Mouse (Mus musculus): ENCODE measurements around the gene Fut11. TPM values are rescaled to one million over a fixed set of nuclear protein-coding genes. Genes with fewer than 3 reads are reported as not detected.

Gene Fut11
- total and polyA plus RNA-seq, 3 experiments: 15.5 to 51.2 (median 18.0) TPM

DNA sequence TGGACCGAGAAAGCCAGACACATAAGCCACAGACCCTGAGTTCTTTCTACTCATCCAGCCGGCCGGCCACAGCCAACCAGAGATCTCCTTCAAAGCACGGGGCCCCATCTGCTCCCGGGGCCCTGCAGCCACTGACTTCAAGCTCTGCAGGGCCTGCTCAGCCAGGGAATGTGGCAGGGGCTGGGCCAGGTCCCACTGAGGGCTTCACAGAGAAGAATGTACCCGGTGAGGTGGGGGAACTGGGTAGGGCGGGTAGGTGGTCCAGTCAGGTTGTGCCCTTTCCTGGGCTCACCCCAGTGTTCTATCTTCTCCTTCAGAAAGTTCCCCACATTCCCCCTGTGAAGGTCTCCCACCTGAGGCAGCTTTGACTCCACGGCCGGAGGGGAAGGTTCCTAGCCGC is 23.7 kb downstream of the Fut11 start:
- DNase-seq: no peak

DNA sequence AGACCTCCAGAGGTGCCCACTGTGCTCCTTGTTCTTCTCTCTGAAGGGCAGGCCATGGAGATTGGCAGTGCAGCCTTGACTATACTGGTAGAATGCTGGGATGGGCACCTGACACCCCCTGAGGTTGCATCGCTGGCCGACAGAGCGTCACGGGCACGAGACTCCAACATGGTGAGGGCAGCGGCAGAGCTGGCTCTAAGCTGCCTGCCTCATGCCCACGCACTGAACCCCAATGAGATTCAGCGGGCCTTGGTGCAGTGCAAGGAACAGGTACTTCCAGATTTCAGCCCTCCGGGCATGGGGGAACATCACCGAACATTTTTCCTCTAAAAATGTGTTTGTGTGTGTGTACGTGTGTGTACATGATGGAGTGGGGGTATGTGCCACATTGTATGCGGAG is 25.0 kb downstream of the Fut11 start:
- no peak for DNase-seq

DNA sequence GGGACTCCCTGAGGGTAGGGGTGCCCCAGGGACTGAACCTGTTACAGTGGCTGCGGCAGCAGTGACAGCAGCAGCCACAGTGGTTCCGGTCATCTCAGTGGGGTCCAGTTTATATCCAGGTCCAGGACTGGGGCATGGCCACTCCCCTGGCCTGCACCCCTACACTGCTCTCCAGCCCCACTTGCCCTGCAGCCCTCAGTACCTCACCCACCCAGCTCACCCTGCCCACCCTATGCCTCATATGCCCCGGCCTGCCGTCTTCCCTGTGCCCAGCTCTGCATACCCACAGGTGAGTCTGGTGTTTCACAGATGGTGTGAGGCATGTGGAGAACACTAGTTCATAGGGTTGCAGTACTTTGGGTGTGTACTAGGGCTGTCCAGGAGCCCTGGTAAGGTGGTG is 26.6 kb downstream of the Fut11 start:
- no peak for DNase-seq

DNA sequence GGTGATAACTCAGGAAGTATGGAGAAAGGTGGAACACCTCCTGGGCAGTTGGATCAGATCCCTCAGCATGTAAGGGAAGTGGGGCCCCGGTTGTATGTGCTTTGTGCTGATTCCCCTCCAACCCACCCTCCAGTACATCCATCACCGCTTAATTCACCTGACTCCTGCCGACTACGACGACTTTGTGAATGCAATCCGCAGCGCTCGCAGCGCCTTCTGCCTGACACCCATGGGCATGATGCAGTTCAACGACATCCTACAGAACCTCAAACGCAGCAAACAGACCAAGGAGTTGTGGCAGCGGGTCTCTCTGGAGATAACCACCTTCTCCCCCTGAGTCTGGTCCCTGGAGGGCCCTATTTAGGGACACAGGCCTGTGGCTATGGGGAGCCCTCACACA is 28.2 kb downstream of the Fut11 start:
- no peak for DNase-seq

DNA sequence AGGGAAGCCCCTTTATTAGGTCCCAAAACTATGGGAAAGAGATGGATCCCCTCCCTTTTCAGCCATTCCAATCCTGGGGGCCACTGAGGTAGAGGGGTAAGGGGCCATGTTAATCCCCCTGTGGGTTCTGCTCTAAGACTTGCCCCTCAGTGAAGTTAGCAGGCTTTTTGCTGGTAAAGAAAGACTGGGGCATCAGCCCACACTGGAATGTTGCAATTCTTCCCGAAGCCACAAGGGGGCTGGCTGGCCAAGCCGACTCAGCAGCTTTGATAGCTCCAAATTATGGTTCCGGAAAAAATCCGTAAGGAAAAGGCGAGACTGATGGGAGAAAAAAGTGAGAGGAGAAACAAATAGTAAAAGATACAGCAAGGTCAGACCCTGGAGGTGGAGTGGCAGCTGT is 29.3 kb downstream of the Fut11 start:
- peak; percentile 74 for DNase-seq

DNA sequence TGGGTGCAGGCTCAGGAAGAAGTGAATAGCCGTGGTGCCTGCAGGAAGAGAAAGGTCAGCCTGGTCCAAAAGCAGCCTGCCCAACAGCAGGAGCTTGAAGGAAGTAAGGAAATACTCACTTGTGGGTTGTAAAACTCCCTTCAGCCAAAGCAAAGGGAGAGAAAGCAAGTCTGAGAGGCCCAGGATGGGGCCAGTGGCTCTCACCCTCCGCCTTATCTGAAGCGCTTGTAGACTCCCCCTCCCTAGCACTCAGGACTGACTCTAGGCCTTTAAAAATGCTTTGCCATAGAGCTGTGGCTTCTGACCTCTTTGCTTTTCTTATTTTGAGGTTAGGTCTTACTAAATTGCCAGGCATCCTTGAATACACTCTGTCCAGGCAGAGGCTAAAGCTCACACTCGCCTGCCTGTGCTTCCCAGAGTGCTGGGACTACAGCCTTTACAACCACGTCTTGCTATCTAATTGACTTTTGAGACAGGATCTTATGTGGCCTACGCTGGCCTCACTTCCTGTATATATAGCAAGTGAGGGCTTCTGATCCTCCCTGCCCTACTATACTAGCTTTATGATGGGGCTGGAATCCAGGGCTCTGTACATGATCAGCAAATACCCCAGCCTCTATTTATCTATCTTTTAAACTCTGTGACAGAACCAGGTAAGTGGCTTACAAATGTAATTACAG is 31.0 kb downstream of the Fut11 start:
- no peak for DNase-seq

DNA sequence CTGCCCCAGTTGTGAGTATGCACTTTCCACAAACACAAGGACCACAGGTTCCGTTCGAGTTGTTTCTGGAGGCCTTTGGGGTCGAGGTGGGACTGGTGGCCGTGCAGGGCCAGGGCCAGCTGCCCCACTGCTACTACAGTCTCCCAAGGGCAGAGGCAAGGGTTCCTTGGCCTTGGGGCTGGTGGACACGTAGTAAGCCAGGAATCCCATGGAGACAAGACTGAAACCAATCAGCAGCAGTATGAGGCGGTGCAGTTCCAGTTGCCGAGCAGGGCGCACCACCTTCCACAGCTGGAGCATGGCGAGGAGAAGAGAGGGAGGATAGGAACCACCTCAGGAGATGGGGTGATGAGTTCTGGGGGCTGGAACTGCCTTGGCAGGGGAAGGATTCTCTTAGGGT is 35.1 kb downstream of the Fut11 start:
- DNase-seq: no peak

DNA sequence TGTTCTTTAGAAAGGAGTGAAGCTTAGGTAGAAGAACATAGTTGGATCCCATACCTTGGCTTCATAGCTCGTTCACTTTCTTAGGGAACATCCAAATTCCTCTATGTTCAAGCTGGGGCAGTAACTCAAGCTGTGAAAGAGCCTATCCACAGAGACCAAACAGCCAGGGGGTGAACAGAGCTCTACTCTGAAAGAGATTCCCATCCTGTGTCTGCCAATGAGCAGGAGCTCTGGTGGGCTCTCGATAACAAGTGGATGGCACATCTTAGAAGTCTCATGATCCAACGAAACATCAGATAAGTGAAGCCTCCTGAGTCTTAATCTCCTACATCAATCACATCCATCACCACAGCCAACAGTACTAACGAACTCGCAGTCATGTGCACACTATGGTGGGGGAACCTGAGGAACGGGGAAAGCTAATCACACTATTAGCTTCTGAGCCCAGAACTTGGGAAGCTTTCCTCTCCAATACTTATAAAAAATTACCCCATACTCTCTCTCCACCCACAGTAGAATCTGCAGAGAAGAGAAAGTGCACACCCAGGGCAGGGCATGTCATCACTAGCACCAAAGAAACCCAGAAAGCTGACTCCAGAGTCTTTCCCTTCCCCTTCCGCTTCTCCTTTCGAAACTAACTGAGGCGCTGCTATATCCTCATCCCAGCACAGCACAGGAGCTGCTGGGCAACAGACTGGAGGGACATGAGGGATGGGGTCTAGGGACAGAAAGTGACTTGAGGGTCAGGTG is 36.3 kb downstream of the Fut11 start:
- DNase-seq: no peak

DNA sequence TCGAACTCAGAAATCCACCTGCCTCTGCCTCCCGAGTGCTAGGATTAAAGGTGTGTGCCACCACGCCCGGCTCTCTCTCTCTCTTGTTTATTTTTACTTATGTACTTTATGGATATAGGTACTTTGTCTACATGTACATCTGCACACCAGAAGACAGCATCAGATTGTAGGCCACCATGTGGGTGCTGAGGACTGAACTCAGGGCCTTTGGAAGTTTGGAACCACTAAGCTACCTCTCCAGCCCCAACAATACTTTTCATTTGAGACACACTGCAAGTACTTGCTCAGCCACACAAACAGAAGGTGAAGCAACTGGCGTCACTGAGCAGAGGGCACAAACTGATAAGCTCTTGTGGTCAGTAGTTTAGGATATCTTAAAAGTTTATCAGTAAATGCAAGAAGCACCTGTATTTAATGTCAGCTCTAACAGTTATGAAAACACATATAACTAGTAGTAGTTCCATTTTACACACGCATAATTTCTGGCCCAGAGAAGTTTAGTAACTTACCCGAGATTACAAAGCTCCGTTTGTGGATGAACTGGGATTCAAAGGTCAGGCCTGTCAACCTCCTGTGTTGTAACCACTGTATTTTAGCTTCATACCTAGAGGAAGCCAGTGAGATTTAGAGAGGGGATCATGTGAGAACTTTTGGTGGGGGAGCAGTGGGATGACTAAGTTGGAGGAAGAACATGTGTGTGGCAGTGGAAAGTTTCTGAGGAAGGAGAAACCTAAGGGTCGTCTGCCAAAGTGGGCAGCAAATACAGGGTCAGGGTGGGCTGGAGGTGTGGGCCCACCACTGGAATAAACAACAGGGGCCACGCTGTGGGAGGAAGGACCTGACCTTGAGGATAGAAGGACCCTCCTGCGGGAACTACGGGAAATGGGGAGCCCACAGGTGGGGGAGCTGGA is 38.5 kb downstream of the Fut11 start:
- peak; percentile 45 for DNase-seq

DNA sequence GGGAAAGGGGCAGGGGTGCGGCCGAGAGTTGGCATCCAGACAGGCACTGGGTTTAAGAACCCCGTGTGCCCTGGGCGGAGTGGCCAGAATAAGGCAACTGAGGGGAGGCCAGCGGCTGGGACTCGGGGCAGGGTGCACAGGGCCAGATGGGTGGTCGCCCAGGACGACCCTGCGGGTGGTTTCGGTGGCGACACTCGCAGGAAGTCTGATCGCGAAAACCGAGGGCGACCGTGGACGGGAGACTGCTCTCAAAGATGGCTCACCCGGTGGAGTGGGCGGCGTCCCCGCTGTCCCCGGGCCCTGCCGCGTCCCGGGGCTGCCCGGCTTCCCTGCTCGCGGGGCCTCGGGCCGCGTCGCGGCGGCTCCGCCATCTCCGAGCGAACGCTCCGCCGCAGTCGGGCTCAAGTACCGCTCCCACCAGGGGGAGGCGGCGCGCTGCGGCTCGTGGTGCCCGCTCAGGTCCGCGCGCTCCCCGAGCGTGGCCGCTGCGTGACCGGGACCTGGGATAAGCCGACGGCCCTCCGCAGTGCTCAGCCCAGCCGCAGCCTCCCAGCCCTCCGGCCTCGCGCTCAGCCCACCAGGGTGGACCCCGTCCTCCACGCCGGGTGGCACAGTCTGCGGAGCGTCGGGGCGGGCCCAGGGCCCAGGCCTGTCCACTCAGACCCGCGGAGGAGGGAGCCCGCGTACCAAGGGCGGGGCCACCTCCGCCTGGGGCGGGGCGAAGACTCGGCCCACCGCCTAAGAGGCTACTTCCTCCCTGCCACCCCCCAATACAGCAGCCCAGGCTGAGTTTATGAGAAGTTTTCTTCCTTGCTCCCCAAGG is 39.4 kb downstream of the Fut11 start, which contains the start of gene Ndst2:
Gene Ndst2, minus strand, starts transcription at position 611 of the 823 bp plus-strand sequence.
- DNase-seq: peak; percentile 94

DNA sequence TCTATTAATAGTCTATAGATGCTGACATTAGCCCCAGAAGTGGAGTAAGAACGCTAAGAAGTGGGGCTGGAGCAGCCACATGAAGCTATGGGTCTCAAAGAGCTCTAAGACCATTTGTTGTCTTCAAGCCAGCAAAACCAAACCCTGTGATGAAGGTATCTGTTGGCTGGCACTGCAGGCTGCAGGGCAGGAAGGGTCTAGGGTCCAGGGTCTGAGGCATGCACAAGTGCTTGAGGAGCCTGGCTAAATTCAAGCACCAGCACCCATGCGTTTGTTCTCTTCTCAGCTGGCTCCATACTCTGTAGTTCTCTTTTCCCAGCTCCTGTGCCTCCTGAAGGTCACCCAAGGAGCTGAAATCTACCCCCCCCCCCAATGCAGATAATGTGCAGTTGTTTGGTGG is 40.3 kb downstream of the Fut11 start:
- DNase-seq: no peak

DNA sequence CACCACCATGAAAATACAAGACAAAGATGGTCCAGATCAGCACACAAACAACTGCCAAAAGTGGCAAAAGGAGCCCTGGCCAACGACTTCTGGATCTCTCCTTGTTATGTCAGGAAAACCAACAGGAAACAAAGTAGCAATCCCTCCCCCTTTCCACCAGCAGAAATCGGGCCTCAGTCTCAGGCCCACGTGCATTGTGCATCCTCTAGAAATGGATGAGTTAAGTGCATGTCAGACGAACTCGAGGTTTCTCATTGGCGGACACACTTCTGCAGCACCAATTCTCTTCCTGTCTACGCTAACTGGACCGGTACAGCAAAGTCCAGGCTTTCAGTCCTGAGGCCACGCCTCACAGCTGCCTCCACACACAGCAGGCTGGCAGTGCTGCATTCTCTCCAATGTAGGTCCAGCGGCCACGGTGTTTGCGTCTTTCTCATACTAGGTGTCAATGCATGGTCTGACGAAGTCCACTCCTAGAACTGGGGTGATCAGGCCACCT is 41.2 kb downstream of the Fut11 start:
- no peak for DNase-seq

DNA sequence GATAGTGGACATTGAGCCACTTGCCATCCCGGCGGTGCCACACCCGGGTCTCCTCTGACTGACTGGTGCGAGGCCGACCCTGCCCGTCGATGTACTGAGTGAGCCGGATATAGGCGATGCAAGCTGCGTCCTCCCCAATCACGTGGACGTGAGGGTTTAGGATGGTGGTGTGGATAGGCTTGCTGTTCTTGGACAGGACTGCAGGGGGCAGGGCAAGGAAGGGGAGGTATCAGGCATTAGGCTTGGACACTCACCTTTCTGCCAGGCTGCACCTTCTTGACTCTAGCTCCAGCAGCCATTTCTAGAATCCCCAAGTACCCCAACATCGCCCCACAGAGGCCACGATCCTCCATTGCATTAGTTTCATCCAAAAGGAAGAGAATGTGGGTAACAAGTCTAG is 42.5 kb downstream of the Fut11 start:
- peak; percentile 58 for DNase-seq

DNA sequence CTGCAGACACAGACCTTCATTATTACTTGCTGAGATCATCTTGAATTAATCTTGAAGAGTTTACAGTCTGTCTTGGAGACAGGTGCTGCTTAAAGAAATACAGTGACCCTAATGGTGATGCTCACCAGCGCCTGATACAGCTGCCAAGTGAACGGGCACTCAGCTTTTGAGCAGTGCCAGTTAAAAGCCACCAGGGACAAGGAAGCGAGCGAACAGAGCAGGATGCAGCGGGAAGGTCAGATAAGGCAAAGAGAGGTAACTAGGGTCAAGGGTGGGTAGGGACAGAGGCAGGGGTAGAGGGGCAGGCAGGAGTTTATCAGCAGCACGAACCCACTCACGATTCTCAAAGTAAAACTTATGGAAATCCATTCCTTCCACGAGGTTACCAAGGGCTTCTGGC is 43.7 kb downstream of the Fut11 start:
- no peak for DNase-seq

DNA sequence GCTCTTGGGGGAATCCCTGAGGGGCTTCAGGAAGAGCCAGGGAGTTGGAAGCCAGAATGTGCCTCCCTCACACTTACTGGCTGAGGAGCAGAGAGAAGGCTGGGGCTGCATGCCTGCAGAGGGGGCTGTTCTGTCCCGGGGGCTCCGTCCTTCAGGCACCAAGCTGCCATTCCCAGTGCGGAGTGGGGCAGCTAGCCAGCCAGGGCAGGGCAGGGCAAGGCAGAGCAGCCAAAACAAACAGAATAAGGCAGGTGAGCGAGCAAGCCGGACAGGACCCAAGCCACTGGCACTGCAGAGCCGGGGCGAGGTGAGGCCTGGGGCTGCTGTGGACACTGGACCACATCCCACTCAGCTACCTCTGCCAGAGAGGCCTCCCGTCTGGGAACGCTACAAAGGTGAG is 46.5 kb downstream of the Fut11 start:
- DNase-seq: no peak

DNA sequence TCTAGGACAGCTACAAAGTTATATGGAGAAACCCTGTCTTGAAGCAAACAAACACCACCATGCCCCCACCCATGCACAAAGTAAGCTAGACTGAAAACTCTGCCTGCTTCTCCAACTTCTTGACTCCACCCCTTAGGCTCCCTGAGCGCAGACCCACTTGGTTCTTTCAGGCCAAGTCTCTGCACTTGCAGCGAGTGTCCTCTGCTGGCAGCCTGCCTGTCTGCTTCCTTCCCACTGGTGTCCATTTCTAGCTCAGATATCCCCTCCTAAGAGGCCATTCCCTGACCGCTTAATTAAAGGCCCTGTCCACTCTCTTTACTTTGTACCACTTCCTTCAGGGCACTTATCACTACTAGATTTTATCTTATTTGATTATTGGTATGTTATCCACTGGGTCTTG is 48.8 kb downstream of the Fut11 start:
- no peak for DNase-seq

DNA sequence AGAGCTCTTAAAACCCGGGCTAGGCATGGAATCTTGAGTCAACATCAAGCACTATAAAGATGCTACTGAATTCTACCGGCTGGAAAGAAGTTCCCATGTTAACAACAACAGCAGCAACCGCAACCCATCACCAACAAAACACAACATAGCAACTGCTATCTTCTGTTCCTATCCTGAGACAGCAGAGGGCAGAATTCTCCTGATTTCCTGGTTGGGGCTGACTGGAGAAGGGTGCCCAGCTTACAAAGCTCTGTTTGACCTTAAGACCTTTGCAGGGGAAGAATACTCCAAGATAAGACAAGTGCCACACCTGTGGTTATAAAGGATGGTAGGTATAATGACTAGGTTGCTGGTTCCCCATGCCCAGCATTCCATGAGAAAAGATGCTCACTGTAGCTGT is 52.2 kb downstream of the Fut11 start:
- no peak for DNase-seq

DNA sequence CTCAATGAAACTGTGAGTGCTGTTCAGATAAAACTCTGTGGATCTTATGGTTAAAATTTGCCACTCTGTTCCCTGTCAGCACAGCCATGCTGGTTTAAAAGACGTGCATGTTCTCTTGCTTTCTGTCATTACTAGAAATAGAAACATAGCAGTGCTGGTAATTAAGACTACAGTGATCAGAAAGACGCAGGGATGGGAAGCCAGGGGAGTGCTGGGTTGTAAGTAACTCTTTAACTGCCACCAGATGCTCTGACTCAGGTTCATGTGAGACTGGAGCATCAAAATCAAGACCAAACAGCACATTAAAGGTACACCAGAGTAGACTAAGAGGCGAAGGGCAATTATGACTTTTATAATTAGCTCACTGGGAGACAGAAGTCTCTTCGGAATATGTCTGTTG is 53.6 kb downstream of the Fut11 start:
- DNase-seq: no peak

DNA sequence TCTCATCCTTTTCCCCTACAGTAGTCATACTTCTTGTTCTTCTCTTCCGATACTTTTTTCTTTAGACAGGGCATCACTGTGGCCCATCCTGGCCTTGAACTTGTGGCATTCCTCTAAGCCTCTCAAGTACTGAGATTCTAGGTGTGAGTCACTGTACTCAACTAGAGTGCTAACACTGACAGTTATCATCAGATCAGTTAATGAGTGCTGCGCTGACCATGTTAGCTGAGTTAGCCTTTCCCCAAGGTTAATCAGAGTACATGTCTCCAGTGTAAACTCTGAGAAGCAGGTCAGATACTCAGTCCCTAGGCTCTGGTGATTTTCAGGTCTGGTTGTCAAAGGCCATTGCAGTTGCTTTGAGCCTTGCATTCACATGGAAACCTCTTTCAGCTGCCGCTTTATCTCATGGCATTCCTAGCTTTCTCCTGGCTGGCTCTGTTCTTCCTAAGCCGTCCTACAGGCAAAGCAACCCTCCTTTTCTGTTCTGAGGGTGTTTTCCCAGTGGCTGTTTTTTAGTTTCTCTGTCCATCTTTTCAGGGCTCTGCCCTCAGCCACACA is 54.8 kb downstream of the Fut11 start:
- DNase-seq: no peak

DNA sequence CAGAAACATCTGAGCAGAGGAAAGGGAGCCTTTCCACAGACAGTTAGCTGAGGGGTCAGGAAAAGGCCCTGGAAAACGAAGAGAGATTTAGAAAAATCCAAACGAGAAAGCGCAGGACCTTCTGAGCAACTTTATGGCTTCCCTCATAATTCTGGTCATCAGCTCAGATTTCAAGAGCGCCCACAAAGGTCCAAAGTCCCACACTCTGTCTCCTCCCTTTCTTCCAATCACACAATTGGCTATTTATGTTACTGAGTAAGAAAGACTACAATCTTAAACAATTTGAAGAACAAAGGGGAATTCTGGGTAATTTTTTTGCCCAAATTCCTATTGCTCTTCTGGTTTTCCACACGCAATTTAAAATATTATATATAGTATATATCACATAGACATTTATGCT is 55.7 kb downstream of the Fut11 start:
- DNase-seq: no peak
